Mouse (Mus musculus) liver, embryonic 14.5 days (tissue): ENCODE measurements at regions not wholly inside any gene's neighbourhood (a gene's known extent, or its start where the extent isn't known, plus 50 kb on each side); places are given as distances from the start of the nearest gene placed in this dataset.

ENCODE experiments used
- ATAC-seq: fragments of 200-750 bp; cut with Nextera tagmentation; 2 replicates; pipeline ENCODE4 v1.8.0; 2017; ENCODE audit warnings: moderate number of reproducible peaks, mild to moderate bottlenecking, moderate library complexity; ENCODE audit not compliant: insufficient read depth
- DNase-seq, 3 experiments: peaks; one replicate each; pipeline ENCODE4 v3.0.0-alpha.2; 2012 to 2013; ENCODE audit warnings: low read depth in 3 of 3, low spot score in 3 of 3
- H3K27ac ChIP-seq: fragments of 300-500 bp; sonication (generic); 2 replicates; pipeline ENCODE4 v1.5.1; 2014; ENCODE audit warnings: moderate library complexity, mild to moderate bottlenecking, control low read depth, inconsistent platforms
- H3K27me3 ChIP-seq: fragments of 300-500 bp; sonication (generic); 2 replicates; pipeline ENCODE4 v1.6.1; 2014; ENCODE audit warnings: mild to moderate bottlenecking, low read length, moderate library complexity; ENCODE audit not compliant: control insufficient read depth, insufficient read depth
- H3K36me3 ChIP-seq: fragments of 300-500 bp; sonication (generic); replicated peaks from 2 replicates; pipeline ENCODE4 v1.6.1; 2014; ENCODE audit warnings: low read depth; ENCODE audit not compliant: control insufficient read depth, insufficient read depth
- H3K4me1 ChIP-seq, 2 experiments: fragments of 200-500 bp in 1 of 2; fragments of 300-500 bp in 1 of 2; sonication (generic) in 1 of 2; replicated peaks; 2 replicates each; pipeline ENCODE4 v1.6.1; 2012 to 2014; ENCODE audit warnings: antibody characterized with exemption in 1 of 2, inconsistent platforms in 1 of 2, low read length in 1 of 2; ENCODE audit not compliant: control insufficient read depth in 2 of 2, insufficient read depth in 2 of 2
- H3K4me2 ChIP-seq: fragments of 300-500 bp; sonication (generic); 2 replicates; pipeline ENCODE4 v1.6.1; 2014; ENCODE audit warnings: low read depth, mild to moderate bottlenecking, control low read depth, moderate library complexity
- H3K4me3 ChIP-seq, 2 experiments: fragments of 200-500 bp in 1 of 2; fragments of 300-500 bp in 1 of 2; sonication (generic) in 1 of 2; 2 replicates each; pipeline ENCODE4 v1.5.1; 2012 to 2014; ENCODE audit warnings: low read depth in 2 of 2, low read length in 2 of 2, mild to moderate bottlenecking in 2 of 2, control low read depth in 1 of 2, inconsistent platforms in 1 of 2, moderate library complexity in 1 of 2; ENCODE audit not compliant: insufficient read depth in 1 of 2
- H3K9ac ChIP-seq: fragments of 300-500 bp; sonication (generic); replicated peaks from 2 replicates; pipeline ENCODE4 v1.6.1; 2014; ENCODE audit warnings: mild to moderate bottlenecking, control low read depth, moderate library complexity
- H3K9me3 ChIP-seq: fragments of 300-500 bp; sonication (generic); 2 replicates; pipeline ENCODE4 v1.6.1; 2016; ENCODE audit warnings: low read length, mixed read lengths; ENCODE audit not compliant: control insufficient read depth
- CTCF ChIP-seq: IDR thresholded peaks from 2 replicates; pipeline ENCODE4 v1.5.1; 2016; ENCODE audit warnings: antibody characterized with exemption, low read depth, control low read depth
- EP300 ChIP-seq: IDR thresholded peaks from 2 replicates; pipeline ENCODE4 v1.6.1; 2016; ENCODE audit warnings: antibody characterized with exemption, low read depth
- WGBS: fragments of 180-500 bp; shearing (Covaris S2); extraction: QIAGEN DNeasy Blood & Tissue Kit; methylation state at CpG from one replicate; pipeline ENCODE4 v1.1.7; 2014; ENCODE audit not compliant: insufficient replicate concordance; 5-methylcytosine and 5-hydroxymethylcytosine counted together

- no peaks in the 10 kb centered on the region for H3K27me3 ChIP-seq
- no peaks in the 10 kb centered on the region for H3K9me3 ChIP-seq
- no peak overlapping the region for H3K27ac ChIP-seq
- TF ChIP-seq EP300 (no peak), CTCF (no peak)
- no peak overlapping the region for H3K9ac ChIP-seq
- WGBS, result 61% methylated on average over 1 of the region's 1 CpGs
- no peak overlapping the region for H3K4me3 ChIP-seq
- H3K36me3 ChIP-seq, result no peaks in the 10 kb centered on the region
- no peak for DNase-seq
- H3K4me2 ChIP-seq, result no peak overlapping the region
- no peak for ATAC-seq
- H3K4me1 ChIP-seq, result no peaks in the 10 kb centered on the region
Observed at GRCm38 (mm10) chr10:92504271-92504670, 217.9 kb downstream of the Nedd1 start.

DNA sequence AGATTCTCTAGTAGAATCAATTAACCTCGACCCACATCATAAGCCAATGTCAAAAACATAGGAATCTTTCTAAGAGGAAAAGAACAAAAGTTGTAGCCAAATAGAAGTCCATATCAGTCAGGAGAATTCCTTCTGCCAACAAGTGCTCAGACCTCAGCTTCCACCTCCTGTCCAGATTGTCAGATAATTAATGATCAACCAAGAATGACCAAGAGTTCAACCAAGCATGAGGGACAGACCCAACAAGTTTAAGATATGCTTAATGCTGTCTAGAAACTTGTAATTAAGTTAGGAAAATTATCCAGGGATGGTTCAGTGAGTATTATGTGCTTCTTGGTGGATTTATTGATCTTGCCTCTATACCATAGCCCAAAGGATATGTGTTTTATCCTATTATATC, 238.6 kb downstream of the Nedd1 start:
- Histone ChIP-seq H3K9ac (no peak overlapping the region), H3K4me3 (no peak overlapping the region), H3K4me1 (no peaks in the 10 kb centered on the region), H3K9me3 (peaks cover 2% of the 10 kb centered on the region; the same call in 1 of the 2 replicates), H3K36me3 (no peaks in the 10 kb centered on the region), H3K4me2 (no peak overlapping the region), H3K27me3 (no peaks in the 10 kb centered on the region), H3K27ac (no peak overlapping the region)
- DNase-seq, result no peak
- ATAC-seq, result no peak
- WGBS, result 33% methylated on average over 1 of the region's 1 CpGs
- TF ChIP-seq CTCF (no peak), EP300 (no peak)

DNA sequence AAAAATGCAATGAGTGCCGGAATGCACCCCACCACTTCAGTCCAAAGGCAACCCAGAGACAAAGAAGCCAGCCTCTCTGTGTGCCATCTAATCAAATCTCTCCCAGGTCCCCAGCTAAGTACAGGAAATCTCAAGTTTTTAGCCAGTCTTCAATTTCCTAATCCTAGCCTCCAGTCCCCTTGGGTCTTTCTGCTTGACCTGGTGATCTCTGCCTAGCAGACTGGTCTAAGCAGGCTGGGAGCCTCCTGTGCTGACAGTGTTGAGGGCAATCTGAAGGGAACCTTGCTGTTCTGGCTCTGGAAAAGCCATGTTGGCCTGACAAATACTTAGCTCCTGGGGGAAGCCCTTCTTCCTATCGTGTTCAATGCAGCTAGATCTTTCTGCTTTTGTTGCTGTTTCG, 248.9 kb downstream of the Nedd1 start:
- no peak for ATAC-seq
- Histone ChIP-seq H3K9me3 (no peaks in the 10 kb centered on the region), H3K4me3 (no peak overlapping the region), H3K4me1 (no peaks in the 10 kb centered on the region), H3K9ac (no peak overlapping the region), H3K4me2 (no peak overlapping the region), H3K36me3 (no peaks in the 10 kb centered on the region), H3K27ac (no peak overlapping the region), H3K27me3 (no peaks in the 10 kb centered on the region)
- WGBS, result 48% methylated on average over 3 of the region's 3 CpGs
- TF ChIP-seq EP300 (no peak), CTCF (no peak)
- DNase-seq, result no peak

- no peak overlapping the region for H3K9ac ChIP-seq
- TF ChIP-seq EP300 (no peak), CTCF (no peak)
- no peak overlapping the region for H3K27ac ChIP-seq
- no peaks in the 10 kb centered on the region for H3K4me1 ChIP-seq
- no peaks in the 10 kb centered on the region for H3K27me3 ChIP-seq
- ATAC-seq (no peak), DNase-seq (no peak)
- no peak overlapping the region for H3K4me3 ChIP-seq
- no peak overlapping the region for H3K4me2 ChIP-seq
- H3K36me3 ChIP-seq, result no peaks in the 10 kb centered on the region
- WGBS, result 65% methylated on average over 1 of the region's 1 CpGs
- no peaks in the 10 kb centered on the region for H3K9me3 ChIP-seq
Observed at GRCm38 (mm10) chr10:92471111-92471510, 251.1 kb downstream of the Nedd1 start.

DNA sequence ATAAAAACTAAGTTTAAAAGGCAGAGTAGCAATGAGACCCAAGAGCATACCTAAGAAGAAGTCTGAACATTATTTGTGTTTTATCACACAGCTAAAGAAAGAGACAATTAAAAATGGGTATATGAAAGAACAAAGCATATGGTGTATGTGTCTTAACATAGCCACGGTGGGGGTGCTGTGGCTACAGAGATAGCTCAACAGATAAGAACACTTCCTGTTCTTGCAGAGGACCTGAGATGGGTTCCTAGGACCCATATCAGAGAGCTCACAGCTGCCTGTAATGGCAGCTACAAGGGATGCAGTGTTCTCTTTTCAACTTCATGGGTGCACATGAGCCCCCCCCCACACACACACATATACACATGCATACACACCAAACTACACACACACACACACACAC, 267.0 kb downstream of the Nedd1 start:
- DNase-seq (no peak), ATAC-seq (no peak)
- H3K9ac ChIP-seq, result no peak overlapping the region
- H3K36me3 ChIP-seq, result no peaks in the 10 kb centered on the region
- WGBS, result 4% methylated on average over 1 of the region's 1 CpGs
- H3K4me2 ChIP-seq, result no peak overlapping the region
- no peak overlapping the region for H3K27ac ChIP-seq
- H3K4me3 ChIP-seq, result no peak overlapping the region
- no peaks in the 10 kb centered on the region for H3K9me3 ChIP-seq
- TF ChIP-seq CTCF, result no peak
- no peak for TF ChIP-seq EP300
- no peaks in the 10 kb centered on the region for H3K27me3 ChIP-seq
- no peaks in the 10 kb centered on the region for H3K4me1 ChIP-seq

- Histone ChIP-seq H3K9me3 (no peaks in the 10 kb centered on the region), H3K4me1 (no peaks in the 10 kb centered on the region), H3K27me3 (no peaks in the 10 kb centered on the region), H3K4me3 (no peak overlapping the region), H3K27ac (no peak overlapping the region), H3K4me2 (no peak overlapping the region), H3K36me3 (no peaks in the 10 kb centered on the region), H3K9ac (no peak overlapping the region)
- WGBS, result 67% methylated on average over 5 of the region's 5 CpGs
- no peak for ATAC-seq
- DNase-seq, result no peak
- no peak for TF ChIP-seq CTCF
- no peak for TF ChIP-seq EP300
Observed at GRCm38 (mm10) chr10:92453550-92453949, 268.7 kb downstream of the Nedd1 start.
